17 mouse cellular contexts compared by ENCODE assay signal in genomic region chr4:132997469-132998237, GRCm38 (mm10). TPM values are rescaled to one million over a fixed set of nuclear protein-coding genes. Genes with fewer than 3 reads are reported as not detected.
DNase-seq lines count a peak whose midpoint lies in the region; ATAC-seq and TF ChIP-seq lines count a peak whose summit lies in the region.
"Had no signal": no experiment of that assay in that cellular context is flagged by ENCODE, and none has a peak within 500 bp of the region (broad histone marks: within the 10 kb centered on the region; RNA-seq: fewer than 3 reads in every experiment).

No protein-coding gene starts in this region.

- no peak for TF ChIP-seq CTCF in ES-Bruce4 (IDR thresholded peaks at IDR 0.05; ENCODE audit: low read depth, low read length)
- no peak; the same call in 1 of the 2 replicates for TF ChIP-seq CTCF in layer of hippocampus, adult 2 months (conservative IDR thresholded peaks at IDR 0.05)

- no peaks in the 10 kb centered on the region for H3K27me3 ChIP-seq in kidney, embryonic 16.5 days (ENCODE audit: insufficient read depth, low read length)
- no peaks in the 10 kb centered on the region for H3K27me3 ChIP-seq in ES-Bruce4 (ENCODE audit: control insufficient read depth, insufficient read depth, low read length, poor library complexity, severe bottlenecking)
- no peaks in the 10 kb centered on the region for H3K27me3 ChIP-seq in limb, embryonic 12.5 days
- H3K27me3 ChIP-seq: forebrain, embryonic 12.5 days; midbrain, embryonic 13.5 days; neural tube, embryonic 12.5 days had no signal

- H3K4me2 ChIP-seq in kidney, embryonic 16.5 days (replicated peaks; ENCODE audit: low read depth, low read length): no peak overlapping the region
- no peak overlapping the region for H3K4me2 ChIP-seq in limb, embryonic 12.5 days
- H3K4me2 ChIP-seq: forebrain, embryonic 12.5 days; heart, embryonic 12.5 days; midbrain, embryonic 13.5 days; neural tube, embryonic 12.5 days had no signal

- ATAC-seq in kidney, embryonic 16.5 days (ENCODE audit: low FRiP score, low TSS enrichment): peak; percentile 27; the same call in 1 of the 2 replicates
- ATAC-seq in limb, embryonic 12.5 days (ENCODE audit: insufficient number of reproducible peaks, insufficient read depth, low FRiP score, low TSS enrichment, low read depth): 0 out of 2 replicates have a peak, but pooled peaks have one; percentile 39
- ATAC-seq: midbrain, embryonic 13.5 days had no signal

- WGBS in kidney, embryonic 16.5 days: 36% methylated on average over 14 of the region's 14 CpGs
- 45% methylated on average over 14 of the region's 14 CpGs for WGBS in limb, embryonic 12.5 days

- no peaks in the 10 kb centered on the region for H3K36me3 ChIP-seq in kidney, embryonic 16.5 days (ENCODE audit: insufficient read depth, low read length)
- no peaks in the 10 kb centered on the region for H3K36me3 ChIP-seq in ES-Bruce4 (ENCODE audit: control insufficient read depth, insufficient read depth, low read length, poor library complexity, severe bottlenecking)
- H3K36me3 ChIP-seq in limb, embryonic 12.5 days: no peaks in the 10 kb centered on the region
- H3K36me3 ChIP-seq: forebrain, embryonic 12.5 days; heart, embryonic 12.5 days; midbrain, embryonic 13.5 days; neural tube, embryonic 12.5 days had no signal

- peak; percentile 4 for DNase-seq in cerebellum, adult 8-10 months
- no peak for DNase-seq in cerebellum, adult 11 months
- no peak for DNase-seq in kidney, postnatal 4 days
- DNase-seq in layer of hippocampus, adult 2 months (ENCODE audit: low spot score in 2 of 2): no peak
- DNase-seq in adipocyte (ENCODE audit: low spot score): no peak
- DNase-seq: kidney, adult 8-10 months; layer of hippocampus, postnatal 36 days; left cerebral cortex, postnatal 4 days; lung, postnatal 10 days; thymus, postnatal 25 days had no signal

- H3K4me3 ChIP-seq in kidney, embryonic 16.5 days (ENCODE audit: low read length): no peak overlapping the region
- H3K4me3 ChIP-seq in ES-Bruce4 (ENCODE audit: low read depth, low read length): peak overlapping the region; percentile 52
- no peak overlapping the region for H3K4me3 ChIP-seq in limb, embryonic 12.5 days (replicated peaks)
- H3K4me3 ChIP-seq in layer of hippocampus, adult 2 months: no peak overlapping the region
- H3K4me3 ChIP-seq: forebrain, embryonic 12.5 days; heart, embryonic 12.5 days; midbrain, embryonic 13.5 days; neural tube, embryonic 12.5 days had no signal

- H3K9ac ChIP-seq in kidney, embryonic 16.5 days (replicated peaks; ENCODE audit: low read length): no peak overlapping the region
- no peak overlapping the region for H3K9ac ChIP-seq in ES-Bruce4 (ENCODE audit: low read depth, poor library complexity, severe bottlenecking)
- H3K9ac ChIP-seq in limb, embryonic 12.5 days (replicated peaks): no peak overlapping the region
- H3K9ac ChIP-seq: forebrain, embryonic 12.5 days; heart, embryonic 12.5 days; midbrain, embryonic 13.5 days; neural tube, embryonic 12.5 days had no signal

- no peak for TF ChIP-seq EP300 in ES-Bruce4 (IDR thresholded peaks at IDR 0.05; ENCODE audit: insufficient read depth, low read depth, low read length)

- no peak for TF ChIP-seq POLR2A in ES-Bruce4 (IDR thresholded peaks at IDR 0.05; ENCODE audit: insufficient read depth, low read length)

- H3K27ac ChIP-seq in kidney, embryonic 16.5 days (ENCODE audit: low read length): no peak overlapping the region
- no peak overlapping the region for H3K27ac ChIP-seq in ES-Bruce4 (ENCODE audit: insufficient read depth, low read length)
- H3K27ac ChIP-seq in limb, embryonic 12.5 days: no peak overlapping the region
- no peak overlapping the region for H3K27ac ChIP-seq in layer of hippocampus, adult 2 months
- H3K27ac ChIP-seq: forebrain, embryonic 12.5 days; midbrain, embryonic 13.5 days; neural tube, embryonic 12.5 days had no signal

- H3K9me3 ChIP-seq in kidney, embryonic 16.5 days (ENCODE audit: low read length): no peaks in the 10 kb centered on the region
- no peaks in the 10 kb centered on the region for H3K9me3 ChIP-seq in ES-Bruce4 (replicated peaks; ENCODE audit: control insufficient read depth, insufficient read depth, low read length, poor library complexity, severe bottlenecking)
- no peaks in the 10 kb centered on the region for H3K9me3 ChIP-seq in limb, embryonic 12.5 days
- H3K9me3 ChIP-seq: forebrain, embryonic 12.5 days; heart, embryonic 12.5 days; midbrain, embryonic 13.5 days; neural tube, embryonic 12.5 days had no signal

- no peaks in the 10 kb centered on the region for H3K4me1 ChIP-seq in kidney, embryonic 16.5 days (ENCODE audit: insufficient read depth, low read length)
- H3K4me1 ChIP-seq in ES-Bruce4 (ENCODE audit: control insufficient read depth, insufficient read depth, low read length): peaks cover 11% of the 10 kb centered on the region
- peaks cover 16% of the 10 kb centered on the region for H3K4me1 ChIP-seq in limb, embryonic 12.5 days (replicated peaks)

RNA-seq across cellular contexts. Expression of gene Ahdc1, which starts 13.4 kb away (rescaled TPM):
- 9.8 and 11.7 TPM in 2 replicates for polyA plus RNA-seq in kidney, embryonic 16.5 days (2015; fragmentation: Nextera tagmentation; extraction: Ambion mirVana)
- 88.2 and 102 TPM in 2 replicates for polyA plus RNA-seq in ES-Bruce4 (2011; ENCODE audit: insufficient read depth, insufficient read length, low read depth, missing spikeins)
- polyA plus RNA-seq in limb, embryonic 12.5 days (2016; fragmentation: Nextera tagmentation; extraction: Ambion mirVana): 13.2 and 14.5 TPM in 2 replicates
- total RNA-seq in layer of hippocampus, adult 2 months (2021): 100 to 1,000 TPM; 108 to 113 TPM

RNA-seq across cellular contexts. Expression of gene Fgr, which starts 23.8 kb away (rescaled TPM):
- polyA plus RNA-seq in kidney, embryonic 16.5 days (2015; fragmentation: Nextera tagmentation; extraction: Ambion mirVana): 0.44 and 0.58 TPM in 2 replicates
- 0.70 and 1.9 TPM in 2 replicates for polyA plus RNA-seq in ES-Bruce4 (2011; ENCODE audit: insufficient read depth, insufficient read length, low read depth, missing spikeins)
- 0.26 and 0.36 TPM in 2 replicates for polyA plus RNA-seq in limb, embryonic 12.5 days (2016; fragmentation: Nextera tagmentation; extraction: Ambion mirVana)
- under 1 TPM in 1 of 2 experiments, not detected in 1; 0.12 TPM for total RNA-seq in layer of hippocampus, adult 2 months (2021)
